Mouse (Mus musculus) ovary, adult 18-20 months (tissue): ENCODE results near the gene Arglu1.

Experiments used
- DNase-seq: peaks from one replicate; pipeline ENCODE4 v3.0.0; 2022; ENCODE audit warnings: low spot score, mixed read lengths

Gene Arglu1

GRCm38 (mm10) chr8:8621236-8621917 lies 68.9 kb downstream of the Arglu1 start:
- no peak for DNase-seq

DNA sequence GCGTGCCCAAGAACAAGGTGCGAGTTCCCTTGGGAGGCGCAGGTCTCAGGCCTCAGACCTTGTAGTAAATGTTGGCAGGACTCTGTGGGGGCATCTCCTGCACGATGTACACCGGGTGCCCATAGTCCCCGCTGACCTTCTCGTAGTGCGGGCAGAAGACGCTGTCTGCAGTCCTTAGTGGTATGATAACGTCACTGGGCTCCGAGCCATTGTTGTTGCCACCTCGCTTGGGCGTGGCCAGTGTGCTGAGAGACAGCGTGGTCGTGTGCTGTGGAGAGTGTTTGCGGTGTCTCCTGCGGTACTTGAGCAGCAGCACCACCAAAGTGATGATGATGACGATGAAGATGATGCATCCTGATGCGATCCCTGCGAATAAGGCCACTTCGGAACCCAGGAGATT lies 69.8 kb downstream of the Arglu1 start:
- DNase-seq: no peak

GRCm38 (mm10) chr8:8619221-8620194 lies 70.8 kb downstream of the Arglu1 start:
- DNase-seq: no peak
